Mouse (Mus musculus) heart, adult 11 months (tissue): ENCODE data around the gene Rpusd3.
A peak's percentile ranks its signal among the peaks of the same experiment; 100 is the strongest.

ENCODE experiments used
- DNase-seq: peaks from one replicate; pipeline ENCODE4 v3.0.0; 2022

Rpusd3 gene

DNA sequence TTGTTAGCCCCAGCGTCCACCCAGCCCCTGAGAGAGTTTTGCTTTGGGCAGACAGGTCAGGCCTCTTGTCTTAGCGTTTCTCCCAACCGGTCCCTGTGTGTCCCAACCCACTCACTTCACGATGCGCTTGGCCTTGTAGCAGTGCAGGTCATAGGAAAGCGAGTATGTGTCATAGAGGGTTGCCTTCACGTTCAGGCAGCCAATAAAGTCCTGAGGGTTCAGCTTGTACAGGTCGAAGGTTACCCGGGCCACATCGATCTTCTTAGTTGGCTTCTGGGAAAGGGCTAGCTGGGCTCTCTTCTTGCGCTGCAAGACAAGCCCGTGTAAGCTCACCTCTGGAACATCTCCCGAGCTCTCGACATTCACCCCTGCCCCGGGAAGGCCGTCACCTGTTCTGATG, 8.9 kb upstream of the Rpusd3 start:
- no peak for DNase-seq

DNA sequence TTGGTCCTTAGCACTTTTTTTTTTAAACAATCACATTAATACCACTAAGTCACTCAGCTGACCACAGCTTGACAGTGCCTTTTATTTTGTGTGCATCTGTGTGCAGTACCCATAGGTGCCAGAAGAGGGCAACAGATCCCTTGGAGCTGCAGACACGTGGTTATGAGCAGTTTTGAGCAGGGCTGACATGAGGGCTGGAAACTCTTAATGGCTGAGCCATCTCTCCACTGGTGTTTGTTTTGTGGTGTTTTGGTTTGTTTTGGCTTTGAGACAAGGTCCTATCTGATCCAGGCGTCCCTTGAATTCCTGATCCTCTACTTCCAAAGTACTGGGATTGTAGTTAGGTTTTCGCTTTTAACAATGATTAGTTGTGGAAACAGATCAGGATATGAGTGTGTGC, 8.3 kb upstream of the Rpusd3 start:
- DNase-seq = no peak

- no peak for DNase-seq
These were observed 7.6 kb upstream of the Rpusd3 start for GRCm38 (mm10) chr6:113426696-113427095.

DNA sequence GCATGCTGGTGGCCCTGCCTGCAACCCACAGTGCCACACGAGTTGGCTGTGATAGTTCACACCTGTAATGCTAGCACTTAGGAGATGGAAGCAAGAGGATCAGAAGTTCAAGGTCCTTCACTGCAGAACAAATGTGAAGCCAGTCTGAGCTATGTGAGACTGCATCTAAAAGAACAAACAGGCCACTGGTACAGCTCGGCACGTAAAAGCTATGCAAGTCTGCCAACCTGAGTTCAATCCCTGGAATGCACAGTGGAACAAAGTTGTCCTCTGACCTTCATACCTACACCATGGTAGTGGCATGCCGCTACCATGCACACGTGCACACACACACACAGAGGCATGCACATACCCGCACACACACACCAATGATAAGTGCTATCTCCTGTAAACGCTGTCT, 5.0 kb upstream of the Rpusd3 start:
- no peak for DNase-seq

GRCm38 (mm10) chr6:113423000-113423399, 3.9 kb upstream of the Rpusd3 start:
- no peak for DNase-seq

DNA sequence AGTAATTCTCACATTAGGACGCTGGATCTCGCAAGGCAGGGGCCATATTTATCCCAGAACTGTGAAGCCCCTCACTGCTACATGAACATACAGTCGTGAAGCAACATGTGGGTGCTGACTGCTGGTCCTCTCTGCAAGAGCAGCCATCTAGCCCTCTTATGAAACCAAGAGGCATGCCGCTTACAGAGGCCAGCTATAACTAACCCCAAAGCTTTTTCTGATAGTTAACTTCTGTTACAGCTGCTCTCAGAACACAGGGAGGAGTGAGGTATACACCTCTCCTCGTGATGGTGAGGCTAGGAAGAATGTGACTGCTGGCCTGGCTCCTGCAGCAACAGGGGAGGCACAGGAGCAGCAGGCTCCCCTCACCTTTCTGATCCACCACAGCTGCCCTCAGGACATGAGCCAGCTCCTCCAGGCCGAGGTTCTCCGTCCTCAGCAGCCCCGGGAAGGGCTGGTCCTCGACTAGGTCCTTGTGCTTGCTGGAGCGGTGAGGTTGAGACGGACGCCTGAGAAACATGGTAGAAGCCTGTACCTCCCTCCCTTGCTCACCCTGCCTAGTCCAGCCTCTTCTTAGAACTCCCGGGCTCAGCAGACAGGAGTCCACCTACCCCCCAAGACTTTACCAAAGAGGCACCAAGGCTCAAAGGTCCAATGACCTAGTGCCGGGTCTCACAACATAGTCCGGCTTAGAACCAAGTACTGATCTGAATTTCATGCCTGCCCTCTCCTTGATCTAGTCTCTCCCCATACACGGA, 520 bp downstream of the Rpusd3 start:
- no peak for DNase-seq

- no peak for DNase-seq
These were observed 2.7 kb downstream of the Rpusd3 start for GRCm38 (mm10) chr6:113416416-113416815.

- no peak for DNase-seq
These were observed 9.1 kb downstream of the Rpusd3 start for GRCm38 (mm10) chr6:113410001-113410400.

DNA sequence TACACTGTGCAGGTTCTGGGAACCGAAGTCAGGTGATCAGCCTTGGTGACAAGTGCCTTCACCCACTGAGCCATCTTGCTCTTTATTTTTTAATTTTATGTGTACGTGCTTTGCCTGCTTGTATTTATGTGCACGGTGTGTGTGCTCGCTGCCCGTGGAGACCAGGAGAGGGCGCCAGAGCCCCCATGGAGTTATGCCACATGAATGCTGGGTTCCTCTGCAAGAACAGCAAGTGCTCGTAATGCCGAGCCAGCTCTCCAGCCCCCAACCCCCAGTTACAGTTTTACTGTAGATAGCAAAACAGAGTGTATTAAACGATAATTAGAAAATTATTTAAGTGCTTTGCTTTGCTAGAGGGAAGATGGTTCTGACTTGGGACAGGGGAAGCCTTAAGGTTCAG, 12.5 kb downstream of the Rpusd3 start:
- peak; percentile 85 for DNase-seq

GRCm38 (mm10) chr6:113405483-113405882, 13.7 kb downstream of the Rpusd3 start:
- no peak for DNase-seq

- peak; percentile 90 for DNase-seq
These were observed 14.3 kb downstream of the Rpusd3 start for GRCm38 (mm10) chr6:113404649-113405448.

DNA sequence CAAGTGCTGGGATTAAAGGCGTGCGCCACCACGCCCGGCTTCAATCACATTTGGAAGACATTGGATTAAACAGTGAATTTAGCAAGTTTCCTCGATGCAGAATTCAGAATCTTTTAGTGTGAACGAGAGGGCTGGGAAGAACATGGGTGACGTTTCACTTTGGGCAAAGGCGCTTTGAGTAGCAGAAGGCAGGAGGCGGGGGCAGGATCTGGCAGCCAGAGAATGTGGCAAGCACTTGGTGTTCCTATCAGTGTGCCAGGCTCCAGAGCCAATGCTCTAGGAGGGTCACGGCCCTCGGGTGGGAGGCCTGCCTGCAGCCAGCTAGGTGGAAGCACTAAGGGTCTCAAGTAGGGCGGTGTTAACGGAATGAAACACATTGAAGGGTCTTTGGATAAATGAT, 17.0 kb downstream of the Rpusd3 start:
- DNase-seq = peak; percentile 94

DNA sequence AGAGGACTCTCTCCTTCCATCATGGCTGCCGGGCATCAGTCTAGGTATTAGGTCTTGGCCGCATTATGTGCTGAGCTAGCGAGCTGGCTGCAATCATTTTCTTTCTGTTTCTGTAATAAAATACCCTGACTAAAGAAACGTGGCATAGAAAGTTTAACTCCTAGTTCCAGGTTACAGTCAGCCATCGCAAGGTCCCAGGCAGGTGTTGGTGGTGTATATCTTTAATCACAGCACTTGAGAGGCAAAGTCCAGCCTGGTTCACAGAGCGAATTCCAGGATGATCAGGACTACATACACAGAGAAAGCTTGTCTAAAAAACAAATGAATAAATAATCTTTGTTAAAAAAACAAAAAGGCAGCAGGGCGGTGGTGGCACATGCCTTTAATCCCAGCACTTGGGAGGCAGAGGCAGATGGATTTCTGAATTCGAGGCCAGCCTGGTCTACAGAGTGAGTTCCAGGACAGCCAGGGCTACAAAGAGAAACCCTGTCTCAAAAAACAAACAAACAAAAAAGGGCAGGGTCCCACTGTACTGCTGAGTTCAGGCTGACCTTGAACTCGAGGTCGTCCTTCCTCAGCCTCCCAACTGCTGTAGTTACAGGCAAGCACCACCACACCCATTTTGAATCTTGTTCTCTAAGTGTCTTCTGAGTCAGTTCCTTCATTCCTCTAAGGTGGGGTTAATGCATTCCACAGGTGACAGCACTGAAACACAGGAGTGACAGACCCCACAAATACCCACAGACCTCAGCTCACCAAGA, 22.7 kb downstream of the Rpusd3 start:
- DNase-seq = peak; percentile 85

- DNase-seq = no peak
These were observed 23.6 kb downstream of the Rpusd3 start for GRCm38 (mm10) chr6:113395501-113395900.

- DNase-seq = peak; percentile 91
These were observed 24.3 kb downstream of the Rpusd3 start for GRCm38 (mm10) chr6:113394811-113395210.

DNA sequence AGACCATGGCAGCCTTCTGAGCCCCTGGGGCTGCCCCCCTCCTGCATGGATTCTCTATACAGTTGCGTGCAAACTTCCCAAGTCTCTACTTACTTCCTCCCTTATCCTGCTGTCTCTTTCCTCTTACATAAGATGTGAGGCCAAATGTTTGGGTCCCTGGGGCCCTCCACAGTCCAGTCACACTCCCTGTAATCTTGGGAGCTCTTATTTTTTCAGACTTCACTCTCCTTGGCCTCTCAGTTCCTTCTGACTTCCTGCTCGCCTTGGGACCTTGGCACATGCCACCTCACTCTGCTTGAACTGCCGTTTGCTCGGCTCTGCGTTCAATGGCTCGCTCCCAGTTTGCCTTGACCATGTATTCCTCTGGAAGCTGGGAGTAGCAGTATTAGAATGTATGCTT, 25.2 kb downstream of the Rpusd3 start:
- peak; percentile 96 for DNase-seq

- peak; percentile 94 for DNase-seq
These were observed 26.6 kb downstream of the Rpusd3 start for GRCm38 (mm10) chr6:113392387-113393071.

- DNase-seq = no peak
These were observed 27.1 kb downstream of the Rpusd3 start for GRCm38 (mm10) chr6:113392015-113392386.

- DNase-seq = no peak
These were observed 28.4 kb downstream of the Rpusd3 start for GRCm38 (mm10) chr6:113390715-113391114.

GRCm38 (mm10) chr6:113388960-113389359, 30.2 kb downstream of the Rpusd3 start, which contains the start of gene Ttll3:
TSS of gene Ttll3 (plus strand) at chr6:113389260.
- DNase-seq = no peak

- DNase-seq = peak; percentile 84
These were observed 33.1 kb downstream of the Rpusd3 start for GRCm38 (mm10) chr6:113386025-113386424.

DNA sequence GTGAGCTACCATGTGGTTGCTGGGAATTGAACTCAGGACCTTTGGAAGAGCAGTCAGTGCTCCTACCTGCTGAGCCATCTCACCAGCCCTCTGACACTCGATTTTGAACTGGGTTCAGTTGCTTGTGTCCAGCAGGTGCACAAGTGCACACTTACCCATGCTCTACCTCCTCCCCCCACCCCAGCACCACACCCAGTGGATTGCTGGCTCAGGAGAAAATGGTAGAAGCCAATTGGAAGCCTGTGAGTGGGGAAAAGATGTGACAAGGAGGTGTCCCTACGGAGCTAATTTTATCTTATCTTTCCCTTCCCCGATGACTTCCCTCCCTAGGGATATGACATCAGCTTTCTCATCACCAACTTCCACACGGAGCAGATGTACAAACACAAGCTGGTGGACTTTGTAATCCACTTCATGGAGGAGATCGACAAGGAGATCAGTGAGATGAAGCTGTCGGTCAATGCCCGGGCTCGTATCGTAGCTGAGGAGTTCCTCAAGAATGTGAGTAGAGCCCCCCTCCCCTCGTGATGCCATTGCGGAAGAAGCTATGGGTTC, 33.9 kb downstream of the Rpusd3 start:
- DNase-seq = peak; percentile 87
